Mouse (Mus musculus): Measurements from ENCODE around the gene Itga6. TPM values are rescaled to one million over a fixed set of nuclear protein-coding genes. Genes with fewer than 3 reads are reported as not detected.
A peak's percentile ranks its signal among the peaks of the same experiment; 100 is the strongest.

The Itga6 gene
- total and polyA plus RNA-seq, 3 experiments: 31.8 to 65.8 (median 45.3) TPM

- no peaks in the 10 kb centered on the region for H3K27me3 ChIP-seq (ENCODE audit: control insufficient read depth, insufficient read depth, low read length)
- no peak overlapping the region for H3K27ac ChIP-seq
- intact Hi-C loops (cut with DNase I): no loop called here
- H3K4me3 ChIP-seq: no peak overlapping the region
- H3K4me1 ChIP-seq (ENCODE audit: control insufficient read depth, insufficient read depth, low read length): no peaks in the 10 kb centered on the region
- no peak overlapping the region for H3K9ac ChIP-seq (ENCODE audit: low read depth, low read length)
- WGBS: 68% methylated on average over 7 of the region's 7 CpGs
- H3K36me3 ChIP-seq (ENCODE audit: control insufficient read depth, insufficient read depth, low read length): no peaks in the 10 kb centered on the region
- no peaks in the 10 kb centered on the region for H3K79me2 ChIP-seq (replicated peaks; ENCODE audit: control insufficient read depth, insufficient read depth, low read length)
- TF ChIP-seq EP300 (IDR thresholded peaks at IDR 0.05; ENCODE audit: insufficient read depth, low read depth, low read length) (no peak), POLR2A (IDR thresholded peaks at IDR 0.05; ENCODE audit: insufficient read depth, low read depth, low read length) (no peak), CTCF (IDR thresholded peaks at IDR 0.05) (no peak)
- no peak for DNase-seq
Measured at GRCm38 (mm10) chr2:71834371-71834770, 89.0 kb downstream of the Itga6 start.

- Histone ChIP-seq H3K27me3 (ENCODE audit: control insufficient read depth, insufficient read depth, low read length) (no peaks in the 10 kb centered on the region), H3K36me3 (ENCODE audit: control insufficient read depth, insufficient read depth, low read length) (no peaks in the 10 kb centered on the region), H3K27ac (no peak overlapping the region), H3K79me2 (replicated peaks; ENCODE audit: control insufficient read depth, insufficient read depth, low read length) (no peaks in the 10 kb centered on the region), H3K9ac (ENCODE audit: low read depth, low read length) (no peak overlapping the region), H3K4me3 (no peak overlapping the region), H3K4me1 (ENCODE audit: control insufficient read depth, insufficient read depth, low read length) (no peaks in the 10 kb centered on the region)
- no peak for TF ChIP-seq CTCF (IDR thresholded peaks at IDR 0.05)
- no peak for TF ChIP-seq POLR2A (IDR thresholded peaks at IDR 0.05; ENCODE audit: insufficient read depth, low read depth, low read length)
- no peak for TF ChIP-seq EP300 (IDR thresholded peaks at IDR 0.05; ENCODE audit: insufficient read depth, low read depth, low read length)
- DNase-seq: no peak
- intact Hi-C loops (cut with DNase I): no loop called here
- 90% methylated on average over 8 of the region's 8 CpGs for WGBS
Measured at GRCm38 (mm10) chr2:71835556-71835955, 90.1 kb downstream of the Itga6 start.

- H3K4me3 ChIP-seq: no peak overlapping the region
- 78% methylated on average over 4 of the region's 4 CpGs for WGBS
- DNase-seq: no peak
- no peaks in the 10 kb centered on the region for H3K79me2 ChIP-seq (replicated peaks; ENCODE audit: control insufficient read depth, insufficient read depth, low read length)
- intact Hi-C loops (cut with DNase I): no loop called here
- no peaks in the 10 kb centered on the region for H3K36me3 ChIP-seq (ENCODE audit: control insufficient read depth, insufficient read depth, low read length)
- H3K9ac ChIP-seq (ENCODE audit: low read depth, low read length): no peak overlapping the region
- no peaks in the 10 kb centered on the region for H3K27me3 ChIP-seq (ENCODE audit: control insufficient read depth, insufficient read depth, low read length)
- TF ChIP-seq EP300 (IDR thresholded peaks at IDR 0.05; ENCODE audit: insufficient read depth, low read depth, low read length) (no peak), POLR2A (IDR thresholded peaks at IDR 0.05; ENCODE audit: insufficient read depth, low read depth, low read length) (no peak), CTCF (IDR thresholded peaks at IDR 0.05) (no peak)
- no peaks in the 10 kb centered on the region for H3K4me1 ChIP-seq (ENCODE audit: control insufficient read depth, insufficient read depth, low read length)
- H3K27ac ChIP-seq: no peak overlapping the region
Measured at GRCm38 (mm10) chr2:71836232-71836631, 90.8 kb downstream of the Itga6 start.

GRCm38 (mm10) chr2:71837261-71837660 is 91.8 kb downstream of the Itga6 start:
- H3K9ac ChIP-seq (ENCODE audit: low read depth, low read length): no peak overlapping the region
- 34% methylated on average over 4 of the region's 4 CpGs for WGBS
- intact Hi-C loops (cut with DNase I): no loop called here
- no peak overlapping the region for H3K4me3 ChIP-seq
- H3K4me1 ChIP-seq (ENCODE audit: control insufficient read depth, insufficient read depth, low read length): no peaks in the 10 kb centered on the region; the same call in 1 of the 2 replicates
- TF ChIP-seq EP300 (IDR thresholded peaks at IDR 0.05; ENCODE audit: insufficient read depth, low read depth, low read length) (no peak), CTCF (IDR thresholded peaks at IDR 0.05) (no peak), POLR2A (IDR thresholded peaks at IDR 0.05; ENCODE audit: insufficient read depth, low read depth, low read length) (no peak)
- H3K27ac ChIP-seq: no peak overlapping the region
- H3K79me2 ChIP-seq (replicated peaks; ENCODE audit: control insufficient read depth, insufficient read depth, low read length): no peaks in the 10 kb centered on the region
- DNase-seq: no peak
- H3K27me3 ChIP-seq (ENCODE audit: control insufficient read depth, insufficient read depth, low read length): no peaks in the 10 kb centered on the region
- H3K36me3 ChIP-seq (ENCODE audit: control insufficient read depth, insufficient read depth, low read length): no peaks in the 10 kb centered on the region

- peak; percentile 50 to 76 for DNase-seq
- no peaks in the 10 kb centered on the region for H3K36me3 ChIP-seq (ENCODE audit: control insufficient read depth, insufficient read depth, low read length)
- H3K4me1 ChIP-seq (ENCODE audit: control insufficient read depth, insufficient read depth, low read length): no peaks in the 10 kb centered on the region; the same call in 1 of the 2 replicates
- H3K9ac ChIP-seq (ENCODE audit: low read depth, low read length): no peak overlapping the region
- intact Hi-C loops (cut with DNase I): no loop called here
- H3K27me3 ChIP-seq (ENCODE audit: control insufficient read depth, insufficient read depth, low read length): no peaks in the 10 kb centered on the region
- H3K27ac ChIP-seq: no peak overlapping the region
- 12% methylated on average over 6 of the region's 6 CpGs for WGBS
- H3K79me2 ChIP-seq (replicated peaks; ENCODE audit: control insufficient read depth, insufficient read depth, low read length): no peaks in the 10 kb centered on the region
- H3K4me3 ChIP-seq: no peak overlapping the region
- 0 out of 2 replicates have a peak, but pooled peaks have one; percentile 15 for TF ChIP-seq EP300 (IDR thresholded peaks at IDR 0.05; ENCODE audit: insufficient read depth, low read depth, low read length)
- TF ChIP-seq CTCF (IDR thresholded peaks at IDR 0.05): peak; percentile 83
- TF ChIP-seq POLR2A (IDR thresholded peaks at IDR 0.05; ENCODE audit: insufficient read depth, low read depth, low read length): no peak
Measured at GRCm38 (mm10) chr2:71837791-71838190, 92.4 kb downstream of the Itga6 start.

GRCm38 (mm10) chr2:71843316-71843715 is 97.9 kb downstream of the Itga6 start:
- no peak for TF ChIP-seq POLR2A (IDR thresholded peaks at IDR 0.05; ENCODE audit: insufficient read depth, low read depth, low read length)
- no peak for TF ChIP-seq EP300 (IDR thresholded peaks at IDR 0.05; ENCODE audit: insufficient read depth, low read depth, low read length)
- TF ChIP-seq CTCF (IDR thresholded peaks at IDR 0.05): no peak
- DNase-seq: peak in 1 of 2 experiments; percentile 21
- Histone ChIP-seq H3K9ac (ENCODE audit: low read depth, low read length) (no peak overlapping the region), H3K36me3 (ENCODE audit: control insufficient read depth, insufficient read depth, low read length) (peaks cover 2% of the 10 kb centered on the region), H3K4me1 (ENCODE audit: control insufficient read depth, insufficient read depth, low read length) (peaks cover 2% of the 10 kb centered on the region; the same call in 1 of the 2 replicates), H3K27me3 (ENCODE audit: control insufficient read depth, insufficient read depth, low read length) (no peaks in the 10 kb centered on the region), H3K79me2 (replicated peaks; ENCODE audit: control insufficient read depth, insufficient read depth, low read length) (no peaks in the 10 kb centered on the region), H3K4me3 (no peak overlapping the region), H3K27ac (no peak overlapping the region)
- intact Hi-C loops (cut with DNase I): no loop called here
- 50% methylated on average over 9 of the region's 9 CpGs for WGBS

Data from heart, adult 2 months (tissue).